Mouse (Mus musculus) 3134 (cell line): Measurements from ENCODE around the gene Csf2ra.
"Not testable (repeated sequence)": the region's sequence is repeated elsewhere in the genome, so short reads cannot be mapped to it uniquely, and the experiment has no call there.

Source experiments
- DNase-seq: peaks from one replicate; pipeline ENCODE4 v3.0.0-alpha.2; 2011; ENCODE audit warnings: low spot score; ENCODE audit not compliant: insufficient read length; ENCODE audit errors: extremely low read depth

The Csf2ra gene

DNA sequence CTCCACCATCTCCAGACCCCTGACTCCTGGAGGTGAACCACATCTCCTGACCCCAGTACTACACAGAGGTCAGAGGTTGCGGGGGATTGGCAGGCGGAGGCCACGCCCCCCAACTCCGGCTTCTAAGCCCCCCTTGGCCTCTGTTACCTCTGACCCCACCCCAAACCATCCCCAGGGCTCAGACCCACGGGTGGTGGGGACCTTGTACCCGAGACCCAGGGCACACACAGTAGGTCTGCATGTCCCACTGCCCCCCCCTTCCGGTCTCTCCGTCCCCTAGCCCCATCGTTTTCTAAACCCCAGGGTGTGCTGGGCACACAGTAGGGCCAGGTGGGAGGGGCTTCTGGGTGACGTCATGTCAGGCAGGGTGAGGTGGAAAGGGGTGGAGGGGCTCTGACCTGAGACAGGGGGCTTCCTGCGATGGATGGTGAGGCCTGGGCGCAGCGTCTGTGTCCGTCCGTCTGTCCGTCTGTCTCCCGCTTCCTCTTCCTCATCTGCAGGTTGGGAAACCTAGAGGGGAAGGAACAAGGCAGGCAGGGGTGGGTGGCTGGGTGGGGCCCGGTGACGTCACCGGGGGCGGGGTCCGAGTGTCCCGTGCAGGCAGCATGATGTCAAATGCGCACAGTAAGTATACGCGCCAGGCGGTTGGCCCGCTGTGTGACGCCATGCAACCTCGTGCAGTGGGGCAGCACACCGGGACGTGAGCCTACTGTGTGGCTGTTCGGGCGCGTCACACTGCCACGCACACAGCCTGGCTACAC lies at the start of gene Csf2ra:
Gene Csf2ra, minus strand, starts transcription at position 489 of the 761 bp plus-strand sequence.
- DNase-seq, result peak; percentile 29

DNA sequence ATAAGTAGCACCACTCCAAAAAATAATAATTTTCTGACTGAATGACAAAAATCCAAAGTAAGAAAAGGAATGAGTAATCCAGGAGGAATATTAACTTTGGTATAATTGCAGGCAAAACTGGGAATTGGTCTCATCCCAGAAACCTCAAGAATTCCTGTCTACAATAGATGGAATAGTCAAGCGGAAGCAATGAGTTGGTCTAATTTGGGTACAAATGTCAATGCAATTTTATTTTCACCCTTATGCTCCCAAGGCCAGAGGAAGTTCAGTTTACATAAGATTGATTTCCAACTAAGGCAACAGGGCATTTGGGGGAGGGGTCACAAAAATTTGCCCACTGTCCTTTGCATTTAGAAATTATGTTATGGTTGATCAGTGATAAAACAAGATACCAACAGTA lies 47.2 kb upstream of the Csf2ra start:
- no peak for DNase-seq

DNA sequence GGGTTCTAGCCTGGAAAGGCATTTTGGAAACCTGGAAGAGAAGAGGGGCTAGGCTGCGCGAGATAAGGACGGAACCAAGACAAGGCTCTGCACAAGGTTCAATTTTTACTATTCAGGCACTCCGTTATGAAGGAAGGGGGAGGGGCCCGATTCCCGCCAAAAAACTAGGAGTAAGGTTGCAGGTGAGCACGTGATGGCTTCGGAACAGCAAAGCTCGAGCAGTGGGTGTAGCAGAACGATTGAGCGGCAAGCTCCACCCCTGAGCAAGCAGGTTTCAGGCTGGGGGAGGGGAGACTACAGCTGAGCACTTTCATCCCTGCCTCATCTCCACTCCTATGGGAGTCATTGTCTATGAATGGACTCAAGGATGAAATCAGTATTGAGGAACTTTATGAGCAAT lies 40.9 kb upstream of the Csf2ra start:
- not testable (repeated sequence) for DNase-seq

- DNase-seq, result no peak
These were observed 38.9 kb upstream of the Csf2ra start for GRCm38 (mm10) chr19:61267141-61267540.

GRCm38 (mm10) chr19:61266651-61267050 lies 38.4 kb upstream of the Csf2ra start:
- DNase-seq, result peak; percentile 14

DNA sequence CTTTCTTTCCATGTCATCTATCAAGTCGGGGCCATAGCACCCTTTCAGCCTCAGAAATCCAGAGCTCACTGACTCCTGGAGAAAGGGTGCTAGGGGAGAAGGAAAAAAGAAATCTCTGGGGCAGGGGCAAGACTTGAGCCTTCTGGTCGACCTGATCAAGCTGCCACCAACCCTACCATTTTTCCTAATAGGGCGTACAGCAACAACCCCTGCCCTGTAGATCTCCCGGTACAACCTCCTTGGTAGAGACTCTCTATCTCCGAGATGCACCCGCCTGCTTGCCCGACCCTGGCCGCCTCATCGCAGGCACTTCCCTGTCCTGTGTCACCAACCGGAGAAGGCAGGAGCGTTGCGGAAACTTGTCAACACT lies 38.0 kb upstream of the Csf2ra start:
- DNase-seq, result peak; percentile 40

DNA sequence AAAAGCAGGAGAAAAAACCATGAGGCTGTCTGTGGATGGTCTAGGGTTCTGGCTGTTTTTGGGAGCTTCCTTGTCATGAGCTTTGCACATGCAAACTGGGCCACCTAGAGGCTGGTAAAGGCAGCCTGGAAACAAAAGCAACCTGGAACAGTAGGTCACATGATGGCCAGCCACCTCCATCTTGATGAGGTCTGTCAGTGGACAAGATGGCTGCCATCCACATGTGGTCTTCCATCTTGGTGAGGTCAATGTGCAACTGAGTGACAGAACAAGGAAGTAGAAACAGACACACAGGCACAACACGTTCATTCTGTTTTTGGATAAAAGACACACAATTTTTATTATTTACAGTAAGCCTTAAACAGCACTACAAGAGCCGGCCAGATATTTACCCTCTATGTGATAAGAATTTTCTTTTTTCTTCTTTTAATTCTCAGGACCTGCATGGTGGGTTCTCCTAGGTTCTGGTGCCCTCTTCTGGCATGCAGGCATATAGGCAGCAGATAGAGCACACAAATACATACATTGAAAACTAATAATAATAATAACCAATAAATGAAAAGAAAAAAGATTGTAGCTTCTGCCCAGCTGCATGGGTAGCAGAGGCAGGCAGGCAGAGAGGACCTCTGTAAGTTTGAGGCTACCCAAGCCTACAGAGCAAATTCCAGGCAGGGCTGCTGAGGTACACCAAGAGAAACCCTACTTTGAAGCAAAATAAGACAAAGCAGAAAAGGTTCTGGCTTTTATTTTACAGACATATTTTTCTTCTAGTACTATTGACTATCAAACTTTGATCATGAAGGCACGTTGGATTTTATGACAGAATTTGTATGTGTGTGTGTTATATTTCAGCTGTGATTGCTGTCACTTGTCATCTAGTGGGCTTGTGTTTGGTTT lies 37.4 kb upstream of the Csf2ra start:
- DNase-seq, result peak; percentile 74

DNA sequence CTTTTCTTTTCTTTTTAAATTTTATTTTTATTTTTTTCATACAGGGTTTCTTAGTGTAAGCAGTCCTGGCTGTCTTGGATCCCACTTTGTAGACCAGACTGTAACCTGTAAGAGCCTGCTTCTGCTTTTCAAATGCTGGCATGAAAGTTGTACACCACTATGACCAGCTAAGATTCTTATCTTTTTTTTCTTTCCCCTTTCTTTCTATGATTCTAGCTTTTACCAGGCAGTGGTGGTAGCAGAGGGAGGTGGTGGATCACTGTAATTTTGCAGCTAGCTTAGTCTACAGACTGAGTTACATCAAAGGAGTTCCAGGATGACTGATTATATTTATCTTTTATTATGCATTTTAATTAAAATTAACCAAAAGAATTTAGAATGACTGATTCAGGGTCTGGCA lies 36.7 kb upstream of the Csf2ra start:
- no peak for DNase-seq

- DNase-seq, result peak; percentile 10
These were observed 36.0 kb upstream of the Csf2ra start for GRCm38 (mm10) chr19:61264227-61264626.

DNA sequence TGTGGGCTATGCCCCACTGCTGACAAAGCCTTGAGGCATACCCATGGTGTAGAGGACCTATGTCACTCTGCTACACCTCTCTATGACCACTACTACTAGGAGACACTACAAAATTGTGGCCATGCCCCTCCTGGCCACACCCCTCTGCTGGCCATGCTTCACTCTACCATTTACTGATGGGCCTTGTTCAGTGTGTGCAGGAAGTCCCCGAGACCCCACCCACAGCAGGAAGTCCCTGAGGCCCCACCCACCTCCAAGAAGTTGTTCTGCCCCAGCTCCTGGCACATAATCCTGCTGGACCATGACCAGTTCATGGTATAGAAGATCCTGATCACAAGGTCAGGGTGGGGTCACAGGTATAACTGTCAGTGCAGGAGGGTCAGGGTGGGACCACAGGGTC lies 33.0 kb upstream of the Csf2ra start:
- DNase-seq, result no peak

DNA sequence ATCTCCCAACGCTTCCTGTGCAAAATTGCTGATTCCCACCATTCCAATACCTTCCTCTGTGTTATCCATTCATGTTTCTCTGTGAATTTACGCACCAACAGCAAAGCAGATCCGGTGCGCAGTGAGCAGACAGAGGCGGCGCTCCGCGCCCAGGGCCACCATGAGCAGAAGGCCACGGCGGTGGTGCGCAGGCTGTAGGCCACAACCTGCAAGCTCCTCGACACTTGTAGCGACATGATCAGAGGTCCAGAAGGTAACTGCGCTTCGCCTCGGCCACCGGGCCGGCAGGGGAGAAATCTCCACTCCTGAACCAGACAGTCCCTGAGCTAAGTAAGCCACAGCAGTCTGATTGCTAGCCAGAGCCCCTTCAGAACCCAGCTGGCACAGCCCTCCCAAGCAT lies 29.5 kb upstream of the Csf2ra start:
- peak; percentile 20 for DNase-seq

- no peak for DNase-seq
These were observed 28.1 kb upstream of the Csf2ra start for GRCm38 (mm10) chr19:61256166-61256887.

DNA sequence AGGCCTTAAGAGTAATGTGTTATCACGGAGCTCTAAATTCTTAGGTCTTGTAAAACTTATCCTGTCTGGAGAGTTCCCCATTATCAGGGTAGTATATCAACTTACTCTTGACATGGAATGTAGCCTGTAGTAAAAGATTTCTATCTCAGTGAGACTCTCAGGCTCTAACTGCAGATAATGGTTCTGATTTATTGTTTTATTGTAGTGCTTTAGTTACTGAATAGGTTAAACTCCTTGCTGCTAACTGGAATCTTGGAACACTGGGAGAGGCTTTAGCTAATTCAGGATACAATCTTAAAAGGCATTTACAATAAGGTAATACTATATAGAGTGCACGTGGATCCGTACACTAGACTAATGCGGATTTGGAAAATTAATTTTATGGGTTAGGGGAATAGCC lies 19.1 kb upstream of the Csf2ra start:
- not testable (repeated sequence) for DNase-seq

- DNase-seq, result no peak
These were observed 16.6 kb upstream of the Csf2ra start for GRCm38 (mm10) chr19:61244721-61245436.

DNA sequence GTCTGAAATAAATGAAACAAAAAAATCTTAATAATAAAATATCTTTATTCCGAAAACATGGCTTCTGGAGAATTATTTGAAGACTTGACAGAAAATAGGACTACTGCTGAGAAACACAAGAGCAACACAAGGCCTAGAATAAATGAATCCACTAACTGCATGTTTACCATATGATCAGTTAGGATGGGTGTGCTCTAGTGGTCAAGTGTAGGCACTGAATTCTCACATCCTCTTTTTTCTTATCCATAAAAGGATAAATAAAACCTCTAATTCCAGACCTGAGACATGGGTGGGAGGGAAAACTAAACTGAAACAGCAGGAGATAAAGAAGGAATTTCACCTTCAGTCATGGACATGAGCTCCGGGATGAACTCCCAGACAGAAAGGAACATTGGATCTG lies 9.7 kb upstream of the Csf2ra start:
- DNase-seq, result no peak

GRCm38 (mm10) chr19:61234532-61234931 lies 6.3 kb upstream of the Csf2ra start:
- DNase-seq, result no peak

- peak; percentile 18 for DNase-seq
These were observed 1.0 kb downstream of the Csf2ra start for GRCm38 (mm10) chr19:61226928-61227854.

DNA sequence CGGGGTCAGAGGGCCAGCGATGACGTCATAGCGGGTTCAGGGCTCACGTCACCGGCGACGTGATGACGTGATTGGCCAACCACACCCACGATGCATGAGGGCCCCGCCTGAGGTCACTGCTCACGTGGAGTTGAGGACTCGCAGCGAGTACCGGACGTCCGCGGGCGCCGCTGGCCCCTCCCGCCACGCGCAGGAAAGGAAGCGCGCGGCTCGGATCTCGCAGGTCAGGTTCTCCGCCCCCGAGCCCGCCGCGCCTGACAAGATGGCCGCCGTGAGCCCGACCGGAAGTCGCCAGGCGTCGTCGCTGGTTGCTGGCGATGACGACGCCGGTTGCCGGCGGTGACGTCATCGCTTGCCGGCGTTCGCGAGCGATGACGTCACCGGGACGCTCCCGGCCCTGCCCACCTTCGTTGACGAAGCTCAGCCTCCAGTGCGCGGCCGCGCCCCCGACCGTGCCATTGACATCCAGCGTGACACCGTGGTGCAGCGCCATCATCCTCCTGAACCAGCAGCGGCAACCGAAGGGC lies 1.8 kb downstream of the Csf2ra start:
- no peak for DNase-seq
